ENCODE assay signal across 8 mouse cellular contexts in genomic region chr12:8326825-8327674, GRCm38 (mm10). TPM values are rescaled to one million over a fixed set of nuclear protein-coding genes. Genes with fewer than 3 reads are reported as not detected.
A peak's percentile ranks its signal among the peaks of the same experiment; 100 is the strongest.
DNase-seq lines count a peak whose midpoint lies in the region; ATAC-seq lines count a peak whose summit lies in the region.

No protein-coding gene starts in this region.

- H3K4me3 ChIP-seq in forebrain, embryonic 16.5 days (replicated peaks; ENCODE audit: low read length), result no peak overlapping the region

- intact Hi-C loops in heart, postnatal 36 days (cut with DNase I), result loop anchor here (1.0 to 10.0 kb wide), 5 partner anchors 30 to 308 kb away; no protein-coding TSS in a partner anchor

- peak overlapping the region; percentile 78 for H3K27ac ChIP-seq in forebrain, embryonic 16.5 days (ENCODE audit: low read length)

- ATAC-seq in forebrain, embryonic 16.5 days, result peak; percentile 95
- peak; percentile 87 for ATAC-seq in neutrophil, adult 5-6 weeks (ENCODE audit: extremely low read depth, insufficient number of reproducible peaks, low FRiP score, poor library complexity, severe bottlenecking)

- peak; percentile 82 for DNase-seq in ES-CJ7 (ENCODE audit: low read depth, low spot score)
- DNase-seq in cerebellum, adult 11 months, result peak; percentile 91
- peak; percentile 96 to 97 for DNase-seq in heart, postnatal 36 days
- DNase-seq in layer of hippocampus, adult 18-20 months (ENCODE audit: low spot score in 2 of 2), result peak; percentile 93 to 98
- DNase-seq in lung, adult 18-20 months, result peak; percentile 91 to 93
- peak; percentile 82 for DNase-seq in testis, postnatal 14 days (ENCODE audit: low spot score)

- peak overlapping the region; percentile 5; the same call in 1 of the 2 replicates for H3K4me2 ChIP-seq in forebrain, embryonic 16.5 days (ENCODE audit: low read length)

- H3K27me3 ChIP-seq in forebrain, embryonic 16.5 days (replicated peaks; ENCODE audit: control insufficient read depth, insufficient read depth, low read length), result no peaks in the 10 kb centered on the region

- no peaks in the 10 kb centered on the region for H3K9me3 ChIP-seq in forebrain, embryonic 16.5 days (ENCODE audit: control insufficient read depth, low read length)

- 12% methylated on average over 17 of the region's 17 CpGs for WGBS in forebrain, embryonic 16.5 days

- peaks cover 3% of the 10 kb centered on the region; the same call in 1 of the 2 replicates for H3K36me3 ChIP-seq in forebrain, embryonic 16.5 days (ENCODE audit: control insufficient read depth, insufficient read depth)

- H3K4me1 ChIP-seq in forebrain, embryonic 16.5 days (replicated peaks; ENCODE audit: control insufficient read depth, insufficient read depth, low read length), result peaks cover 25% of the 10 kb centered on the region

- peak overlapping the region; percentile 45 for H3K9ac ChIP-seq in forebrain, embryonic 16.5 days (replicated peaks; ENCODE audit: low read depth, low read length)

RNA-seq across cellular contexts. Expression of gene Hs1bp3, which starts 13.8 kb away (rescaled TPM):
- 11.1 and 12.3 TPM in 2 replicates for polyA plus RNA-seq in forebrain, embryonic 16.5 days (2015; fragmentation: Nextera tagmentation; extraction: Ambion mirVana)
- 10 to 100 TPM; 15.9 to 18.0 TPM for total RNA-seq in heart, postnatal 36 days (2021)
- 10 to 100 TPM; 18.2 to 18.3 TPM for total RNA-seq in layer of hippocampus, adult 18-20 months (2021)
- total RNA-seq in neutrophil, adult 5-6 weeks (2017), result 3.7 and 5.5 TPM in 2 replicates

RNA-seq across cellular contexts. Expression of gene Gdf7, which starts 25.3 kb away (rescaled TPM):
- polyA plus RNA-seq in forebrain, embryonic 16.5 days (2015; fragmentation: Nextera tagmentation; extraction: Ambion mirVana), result not detected in 2 replicates
- under 1 TPM; 0.43 to 0.83 TPM for total RNA-seq in heart, postnatal 36 days (2021)
- total RNA-seq in layer of hippocampus, adult 18-20 months (2021), result under 1 TPM; 0.30 to 0.59 TPM
- total RNA-seq in neutrophil, adult 5-6 weeks (2017), result not detected in 2 replicates
